In genomic region chr8:80147929-80148328, GRCm38 (mm10) we compare ENCODE assay signal across 17 mouse cellular contexts.
DNase-seq lines count a peak whose midpoint lies in the region; ATAC-seq lines count a peak whose summit lies in the region.
"Had no signal": no experiment of that assay in that cellular context is flagged by ENCODE, and none has a peak within 500 bp of the region (broad histone marks: within the 10 kb centered on the region; RNA-seq: fewer than 3 reads in every experiment).

No protein-coding gene starts in this region.

- peak; percentile 84 for ATAC-seq in granulocyte monocyte progenitor cell, adult 5-6 weeks (replicated peaks; ENCODE audit: poor library complexity, severe bottlenecking)
- peak; percentile 91 for ATAC-seq in megakaryocyte, adult 5-6 weeks (ENCODE audit: poor library complexity, severe bottlenecking)
- ATAC-seq: forebrain, embryonic 13.5 days; forebrain, embryonic 15.5 days; forebrain, postnatal 0 days had no signal

- no peak for DNase-seq in layer of hippocampus, adult 9-11 months
- DNase-seq in thymus, postnatal 36 days, result no peak
- DNase-seq in urinary bladder, postnatal 4 days (ENCODE audit: low spot score in 2 of 2), result no peak
- DNase-seq: adrenal gland, adult 2 months; adrenal gland, postnatal 10 days; adrenal gland, postnatal 25 days; cerebellum, adult 11 months; cerebellum, adult 18-20 months; cerebellum, adult 8-10 months; cerebellum, adult 9-11 months; cerebellum, postnatal 14 days; cerebellum, postnatal 36 days; forebrain, postnatal 0 days had no signal
